Mouse (Mus musculus) left cerebral cortex, adult 2 months (tissue): ENCODE measurements at regions not wholly inside any gene's neighbourhood (a gene's known extent, or its start where the extent isn't known, plus 50 kb on each side); places are given as distances from the start of the nearest gene placed in this dataset.
"Not testable (repeated sequence)": the region's sequence is repeated elsewhere in the genome, so short reads cannot be mapped to it uniquely, and the experiment has no call there.

ENCODE experiments used
- DNase-seq, 2 experiments: peaks; one replicate each; pipeline ENCODE4 v3.0.0; 2021 to 2022; ENCODE audit warnings: low spot score in 2 of 2, mixed read lengths in 1 of 2; ENCODE audit errors: extremely low spot score in 1 of 2
- H3K27ac ChIP-seq: fragments of 200-600 bp; 2 replicates; pipeline ENCODE4 v1.8.1; 2022
- H3K4me3 ChIP-seq: fragments of 200-600 bp; 2 replicates; pipeline ENCODE4 v1.8.1; 2022
- CTCF ChIP-seq: fragments of 200-600 bp; IDR thresholded peaks from 2 replicates; pipeline ENCODE4 v1.8.1; 2022; ENCODE audit warnings: antibody characterized with exemption, mild to moderate bottlenecking, moderate library complexity
- intact Hi-C: fragments of 180-260 bp; cut with DNase I; formaldehyde crosslinking; loops from one replicate; pipeline ENCODE4 v1.15.1; 2025

GRCm38 (mm10) chr1:143318381-143318780 is 322.1 kb upstream of the B3galt2 start:
- intact Hi-C loops = no loop called here
- Histone ChIP-seq H3K27ac (no peak overlapping the region), H3K4me3 (peak overlapping the region; percentile 11; the same call in 1 of the 2 replicates)
- TF ChIP-seq CTCF = no peak
- peak; percentile 19 to 24 for DNase-seq

- DNase-seq = no peak
- H3K27ac ChIP-seq = no peak overlapping the region
- intact Hi-C loops = no loop called here
- no peak overlapping the region for H3K4me3 ChIP-seq
- TF ChIP-seq CTCF = no peak
Observed at GRCm38 (mm10) chr1:143319568-143319967, 320.9 kb upstream of the B3galt2 start.

- H3K27ac ChIP-seq = no peak overlapping the region
- intact Hi-C loops = no loop called here
- TF ChIP-seq CTCF = no peak
- no peak overlapping the region for H3K4me3 ChIP-seq
- DNase-seq = no peak
Observed at GRCm38 (mm10) chr1:143351388-143351787, 289.1 kb upstream of the B3galt2 start.

- H3K27ac ChIP-seq, H3K4me3 ChIP-seq, DNase-seq, intact Hi-C loops: not testable (repeated sequence)
Observed at GRCm38 (mm10) chr1:143360256-143360655, 280.2 kb upstream of the B3galt2 start.

- H3K4me3 ChIP-seq = no peak overlapping the region
- H3K27ac ChIP-seq = no peak overlapping the region
- TF ChIP-seq CTCF = no peak
- DNase-seq = no peak
- intact Hi-C loops = no loop called here
Observed at GRCm38 (mm10) chr1:143391851-143392250, 248.6 kb upstream of the B3galt2 start.
